Mouse (Mus musculus) embryonic facial prominence, embryonic 10.5 days (tissue): Measurements from ENCODE around the gene Hes3. TPM values are rescaled to one million over a fixed set of nuclear protein-coding genes. Genes with fewer than 3 reads are reported as not detected.
A peak's percentile ranks its signal among the peaks of the same experiment; 100 is the strongest.

Source experiments
- DNase-seq: peaks from one replicate; pipeline ENCODE4 v3.0.0-alpha.2; 2017; ENCODE audit warnings: low spot score
- H3K27ac ChIP-seq: fragments of 300-500 bp; sonication (generic); replicated peaks from 2 replicates; pipeline ENCODE4 v1.5.1; 2016; ENCODE audit warnings: mild to moderate bottlenecking
- H3K27me3 ChIP-seq: fragments of 300-500 bp; sonication (generic); replicated peaks from 2 replicates; pipeline ENCODE4 v1.6.1; 2016; ENCODE audit warnings: low read depth, mild to moderate bottlenecking; ENCODE audit not compliant: poor library complexity, severe bottlenecking
- H3K36me3 ChIP-seq: fragments of 300-500 bp; sonication (generic); replicated peaks from 2 replicates; pipeline ENCODE4 v1.6.1; 2016; ENCODE audit warnings: mild to moderate bottlenecking, moderate library complexity
- H3K4me1 ChIP-seq: fragments of 300-500 bp; sonication (generic); 2 replicates; pipeline ENCODE4 v1.6.1; 2016
- H3K4me3 ChIP-seq: fragments of 300-500 bp; sonication (generic); 2 replicates; pipeline ENCODE4 v1.5.1; 2016; ENCODE audit warnings: mild to moderate bottlenecking, moderate library complexity
- H3K9me3 ChIP-seq: fragments of 300-500 bp; sonication (generic); 2 replicates; pipeline ENCODE4 v1.6.1; 2016; ENCODE audit warnings: mild to moderate bottlenecking
- WGBS: fragments of 180-500 bp; shearing (Covaris S2); methylation state at CpG from one replicate; pipeline ENCODE4 v1.1.7; 2016; 5-methylcytosine and 5-hydroxymethylcytosine counted together
- polyA plus RNA-seq: library from polyadenylated mRNA; unstranded; fragments of >200 nt; fragmentation: Nextera tagmentation; extraction: Ambion mirVana; gene quantifications from 2 replicates; pipeline ENCODE4 v1.2.1, GENCODE M21; 2016

Gene Hes3
- 0.10 and 2.3 TPM in 2 replicates for polyA plus RNA-seq

DNA sequence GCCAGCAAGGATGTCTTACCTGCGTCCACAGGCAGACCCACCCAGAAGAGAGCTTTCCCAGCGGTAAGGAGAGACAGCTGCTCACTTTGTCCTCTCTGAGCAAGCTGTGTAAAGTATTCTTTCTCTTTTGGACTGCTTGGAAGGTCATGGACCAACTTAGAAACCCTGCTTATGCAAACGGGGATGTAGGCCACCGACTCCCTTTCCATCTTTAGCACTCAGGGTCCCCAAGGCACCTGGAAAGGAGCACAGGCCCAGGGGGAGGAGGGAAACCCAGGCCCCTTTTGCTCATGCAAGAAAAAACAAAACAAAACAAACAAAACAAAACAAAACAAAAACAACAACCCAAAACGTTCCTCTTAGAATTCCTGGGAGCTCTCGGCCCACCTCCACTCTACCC is at the start of gene Hes3:
Gene Hes3 (minus strand): TSS at position 101 of the 400 bp plus-strand sequence.
- Histone ChIP-seq H3K27ac (no peak within 1 kb of the TSS), H3K9me3 (peaks cover 2% of the 10 kb centered on the region; the same call in 1 of the 2 replicates)

DNA sequence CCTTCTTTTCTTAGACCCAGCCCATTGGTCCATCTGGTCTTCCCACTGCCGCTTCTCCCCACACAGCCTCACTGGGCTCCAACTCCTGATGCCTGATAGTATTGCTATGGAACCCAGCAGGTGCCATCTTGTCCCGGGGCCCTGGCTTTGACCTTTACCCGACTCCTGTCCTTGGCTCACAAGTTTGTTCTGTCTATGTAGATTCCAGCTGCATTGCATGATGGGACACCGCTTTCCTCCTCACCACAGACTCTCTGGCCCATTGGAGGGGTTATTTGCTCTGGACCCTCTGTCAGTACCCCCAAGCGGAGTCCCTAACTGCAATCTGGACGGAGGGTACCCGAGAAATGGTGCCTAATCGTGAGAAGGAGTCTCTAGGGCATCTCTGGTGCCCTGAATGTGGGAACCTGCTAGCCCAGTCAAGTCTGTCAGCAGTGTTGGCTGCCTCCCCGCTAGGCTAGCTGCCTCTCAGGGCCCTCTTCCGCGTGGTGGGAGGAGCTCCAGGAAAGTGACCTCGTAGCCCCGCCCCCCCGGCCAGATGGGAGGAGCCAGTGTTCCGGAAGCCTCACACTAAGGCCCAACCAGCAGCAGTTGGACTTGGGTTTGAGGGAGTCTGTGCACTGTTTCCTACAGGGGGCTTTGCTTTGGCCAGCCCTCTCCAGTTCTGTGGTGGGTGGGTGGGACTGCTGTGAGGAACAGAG is 49.3 kb upstream of the Hes3 start:
- Histone ChIP-seq H3K36me3 (peaks cover 6% of the 10 kb centered on the region), H3K9me3 (no peaks in the 10 kb centered on the region), H3K4me3 (no peak overlapping the region), H3K27ac (no peak overlapping the region), H3K4me1 (peaks cover 46% of the 10 kb centered on the region), H3K27me3 (peaks cover 95% of the 10 kb centered on the region)
- WGBS, result 33% methylated on average over 15 of the region's 15 CpGs
- DNase-seq, result peak; percentile 42

More for the DNA sequence above, at the start of gene Hes3:
- H3K27me3 ChIP-seq, result peaks cover 98% of the 10 kb centered on the region
- no peaks in the 10 kb centered on the region for H3K36me3 ChIP-seq
- no peak for DNase-seq
- WGBS, result 21% methylated on average over 6 of the region's 6 CpGs
- H3K4me3 ChIP-seq, result peak within 1 kb of the TSS; percentile 48
- H3K4me1 ChIP-seq, result peaks cover 78% of the 10 kb centered on the region

DNA sequence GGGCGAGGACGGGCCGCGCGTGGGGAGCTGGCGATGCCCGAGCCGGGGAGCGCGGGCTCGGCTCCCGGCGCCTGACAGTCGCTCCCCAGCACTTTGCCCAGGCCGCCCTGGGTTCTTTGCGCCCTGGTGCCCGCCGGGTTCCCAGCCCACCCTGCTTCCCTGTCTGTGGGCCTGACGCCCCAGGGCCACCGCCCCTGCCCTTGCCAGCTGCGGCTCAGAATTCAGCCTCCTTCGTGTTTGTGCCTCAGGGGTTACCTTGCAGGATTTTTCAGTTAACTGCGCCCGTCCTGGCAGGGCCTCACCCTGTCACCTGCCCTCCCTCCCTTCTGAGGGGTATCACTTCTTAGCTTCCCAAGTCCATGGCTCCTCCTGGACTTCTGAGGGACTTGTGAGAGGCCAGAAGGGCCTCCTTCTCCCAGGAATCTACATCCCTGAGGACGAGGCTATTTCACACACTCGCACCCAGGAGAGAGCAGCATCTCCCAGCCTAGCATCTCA is 47.9 kb upstream of the Hes3 start:
- DNase-seq, result no peak
- H3K9me3 ChIP-seq, result no peaks in the 10 kb centered on the region
- H3K4me3 ChIP-seq, result peak overlapping the region; percentile 72
- H3K27ac ChIP-seq, result peak overlapping the region; percentile 40; the same call in 1 of the 2 replicates
- 2% methylated on average over 26 of the region's 26 CpGs for WGBS
- H3K27me3 ChIP-seq, result peaks cover 94% of the 10 kb centered on the region
- H3K4me1 ChIP-seq, result peaks cover 36% of the 10 kb centered on the region
- peaks cover 20% of the 10 kb centered on the region for H3K36me3 ChIP-seq

DNA sequence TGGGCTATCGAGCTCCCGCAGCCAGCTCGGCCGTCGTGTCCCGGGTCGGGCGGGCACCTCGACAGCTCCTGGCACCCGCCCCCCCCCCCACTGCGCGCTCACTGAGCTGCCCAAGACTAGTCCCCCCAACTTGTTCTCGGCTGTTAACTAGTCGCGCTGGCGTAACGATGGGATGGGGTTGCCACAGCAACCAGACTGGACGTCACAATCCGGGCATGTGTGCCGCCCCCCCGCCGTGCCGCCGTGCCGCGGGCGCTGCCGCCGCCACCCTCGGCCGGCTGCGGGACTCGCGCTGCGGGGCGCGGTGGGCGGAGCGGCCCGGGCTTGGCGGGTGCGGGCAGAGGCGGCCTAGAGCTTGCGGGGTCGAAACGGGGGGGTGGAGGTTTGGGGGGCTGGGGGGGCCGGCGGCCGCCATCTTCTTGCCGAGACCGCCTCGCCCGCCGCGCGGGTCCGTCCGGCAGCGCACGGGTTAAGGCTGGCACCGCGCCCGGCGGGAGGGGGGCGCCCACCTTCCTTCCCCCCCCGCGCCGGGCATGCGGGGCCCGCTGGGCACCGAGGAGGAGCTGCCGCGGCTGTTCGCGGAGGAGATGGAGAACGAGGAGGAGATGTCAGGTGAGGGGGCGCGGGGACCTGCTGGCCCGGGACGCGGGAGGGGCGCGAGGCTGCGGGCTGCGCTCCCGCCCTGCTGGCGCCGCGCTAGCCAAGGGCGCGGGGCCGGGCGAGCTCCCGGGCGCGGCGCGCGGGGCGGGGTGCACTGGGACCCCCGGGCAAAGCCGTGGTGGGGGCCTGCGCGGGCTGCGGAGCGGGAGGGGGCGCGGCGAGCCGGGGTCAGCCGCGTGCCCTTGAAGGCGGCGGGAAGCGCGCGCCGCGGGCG is 47.2 kb upstream of the Hes3 start, which contains the start of gene Chd5:
Gene Chd5 (plus strand): TSS at position 233 of the 874 bp plus-strand sequence.
- peak; percentile 42 for DNase-seq
- Histone ChIP-seq H3K9me3 (no peaks in the 10 kb centered on the region), H3K4me3 (peak within 1 kb of the TSS; percentile 72), H3K27ac (peak within 1 kb of the TSS; percentile 40), H3K27me3 (peaks cover 87% of the 10 kb centered on the region), H3K36me3 (peaks cover 27% of the 10 kb centered on the region), H3K4me1 (peaks cover 36% of the 10 kb centered on the region)
- WGBS, result 1% methylated on average over 120 of the region's 120 CpGs

DNA sequence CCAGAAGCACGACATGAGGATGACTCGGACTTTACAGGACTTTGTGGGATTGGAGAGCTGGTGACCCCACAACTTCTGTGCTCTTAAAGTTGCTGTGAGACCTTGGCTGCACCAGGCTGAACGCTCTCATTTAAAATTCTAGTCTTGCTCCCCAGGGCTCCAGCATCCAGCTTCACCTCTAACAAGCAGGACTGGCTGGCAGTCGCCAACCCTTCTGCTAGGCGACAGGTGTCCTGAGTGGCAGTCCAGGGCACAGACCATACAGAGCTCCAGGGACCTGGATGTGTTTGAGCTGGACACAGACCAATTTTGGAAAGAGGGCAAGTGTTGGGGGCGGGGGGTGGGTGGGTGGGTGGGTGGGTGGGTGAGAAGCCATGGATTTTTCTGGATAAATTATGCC is 46.3 kb upstream of the Hes3 start:
- Histone ChIP-seq H3K4me1 (peaks cover 31% of the 10 kb centered on the region), H3K9me3 (no peaks in the 10 kb centered on the region), H3K36me3 (peaks cover 36% of the 10 kb centered on the region), H3K27ac (no peak overlapping the region), H3K4me3 (no peak overlapping the region), H3K27me3 (peaks cover 80% of the 10 kb centered on the region)
- 31% methylated on average over 6 of the region's 6 CpGs for WGBS
- no peak for DNase-seq

DNA sequence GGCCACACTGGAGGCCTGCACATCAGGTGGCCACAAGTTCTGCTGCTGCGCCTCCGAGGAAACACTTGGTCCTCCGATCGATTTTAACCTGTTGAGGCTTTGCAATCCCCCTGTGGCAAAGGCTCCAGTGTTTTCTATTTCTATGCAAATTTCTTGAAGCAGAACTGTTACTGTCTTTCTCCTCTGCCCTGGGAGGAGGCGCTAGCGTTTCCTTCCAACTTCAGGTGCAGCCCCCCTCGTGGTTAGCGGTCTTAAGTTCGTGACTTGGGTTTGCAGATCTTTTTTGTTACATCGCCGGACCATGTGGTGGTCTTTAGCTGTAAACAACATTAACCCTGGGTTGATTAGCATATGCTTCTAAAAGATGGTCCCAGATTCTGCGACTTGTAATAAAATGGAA is 42.1 kb upstream of the Hes3 start:
- Histone ChIP-seq H3K36me3 (peaks cover 77% of the 10 kb centered on the region), H3K27ac (no peak overlapping the region), H3K4me3 (no peak overlapping the region), H3K9me3 (no peaks in the 10 kb centered on the region), H3K4me1 (peaks cover 4% of the 10 kb centered on the region), H3K27me3 (peaks cover 39% of the 10 kb centered on the region)
- no peak for DNase-seq
- WGBS, result 95% methylated on average over 12 of the region's 12 CpGs

DNA sequence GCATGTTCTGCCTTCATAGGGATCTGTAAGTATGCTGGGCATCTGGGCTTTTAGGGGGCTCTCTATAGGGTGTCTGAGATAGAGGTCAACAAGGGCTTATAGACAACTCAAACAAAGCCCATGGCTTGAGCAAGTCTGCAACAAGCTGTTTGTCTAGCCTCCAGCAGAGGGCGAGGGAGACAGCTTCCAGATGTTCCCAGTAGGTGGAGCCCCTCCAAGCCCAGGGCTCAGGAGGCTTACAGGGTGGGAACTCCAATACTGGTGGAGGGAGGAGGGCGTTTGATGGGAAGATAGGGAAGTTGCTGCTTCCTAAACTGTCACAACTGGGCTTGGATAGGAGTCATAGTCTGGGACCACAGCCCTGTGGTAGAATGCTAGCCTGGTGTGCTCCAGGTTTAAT is 41.5 kb upstream of the Hes3 start:
- Histone ChIP-seq H3K27me3 (peaks cover 33% of the 10 kb centered on the region), H3K9me3 (no peaks in the 10 kb centered on the region), H3K4me1 (0 out of 2 replicates have a peak, but pooled peaks cover under 1% of the 10 kb centered on the region), H3K27ac (no peak overlapping the region), H3K36me3 (peaks cover 84% of the 10 kb centered on the region), H3K4me3 (no peak overlapping the region)
- 46% methylated on average over 2 of the region's 2 CpGs for WGBS
- peak; percentile 79 for DNase-seq

DNA sequence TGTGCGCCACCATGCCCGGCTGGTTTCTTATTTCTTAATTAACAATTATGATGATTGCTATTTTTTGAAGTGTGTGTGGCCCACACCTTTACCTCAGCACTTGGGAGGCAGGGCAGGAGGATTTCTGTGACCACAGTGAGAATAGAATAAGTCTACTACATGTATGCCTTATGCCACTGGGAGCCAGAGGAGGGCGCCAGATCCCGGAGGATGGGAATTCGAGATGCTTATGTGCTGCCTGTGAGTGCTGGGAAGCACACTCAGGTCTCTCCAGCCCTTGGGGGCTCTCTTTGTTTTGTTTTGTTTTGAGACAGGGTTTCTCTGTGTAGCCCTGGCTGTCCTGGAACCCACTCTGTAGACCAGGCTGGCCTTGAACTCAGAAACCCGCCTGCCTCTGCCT is 37.2 kb upstream of the Hes3 start:
- Histone ChIP-seq H3K27ac (no peak overlapping the region), H3K36me3 (peaks cover 67% of the 10 kb centered on the region), H3K9me3 (no peaks in the 10 kb centered on the region), H3K4me3 (no peak overlapping the region), H3K4me1 (peaks cover 16% of the 10 kb centered on the region), H3K27me3 (no peaks in the 10 kb centered on the region)
- WGBS, result 83% methylated on average over 6 of the region's 6 CpGs
- peak; percentile 68 for DNase-seq

DNA sequence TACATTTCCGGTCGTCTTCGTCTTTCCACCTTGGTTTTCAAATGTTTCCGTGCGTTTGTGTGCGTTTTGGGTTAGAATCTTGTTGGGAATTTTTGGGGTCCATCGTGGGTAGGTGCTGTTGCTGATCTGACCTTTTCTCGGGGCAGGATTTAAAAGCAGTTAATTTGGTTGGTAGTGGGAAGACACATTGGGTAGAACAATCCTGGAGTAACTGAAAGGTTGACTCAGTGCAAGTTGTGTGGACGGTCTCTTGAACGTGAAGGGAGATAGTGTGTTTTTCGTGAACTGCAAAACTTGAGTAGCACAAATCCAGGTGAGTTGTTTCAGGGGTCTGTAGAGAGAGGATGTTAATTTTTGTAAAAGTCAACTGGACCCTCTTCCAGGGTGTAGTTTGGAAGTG is 35.1 kb upstream of the Hes3 start:
- peak overlapping the region; percentile 97 for H3K27ac ChIP-seq
- H3K9me3 ChIP-seq, result no peaks in the 10 kb centered on the region
- 0 out of 2 replicates have a peak, but pooled peaks cover 3% of the 10 kb centered on the region for H3K27me3 ChIP-seq
- H3K4me1 ChIP-seq, result peaks cover 20% of the 10 kb centered on the region
- no peak for DNase-seq
- H3K36me3 ChIP-seq, result peaks cover 45% of the 10 kb centered on the region
- H3K4me3 ChIP-seq, result peak overlapping the region; percentile 94
- 2% methylated on average over 11 of the region's 11 CpGs for WGBS

DNA sequence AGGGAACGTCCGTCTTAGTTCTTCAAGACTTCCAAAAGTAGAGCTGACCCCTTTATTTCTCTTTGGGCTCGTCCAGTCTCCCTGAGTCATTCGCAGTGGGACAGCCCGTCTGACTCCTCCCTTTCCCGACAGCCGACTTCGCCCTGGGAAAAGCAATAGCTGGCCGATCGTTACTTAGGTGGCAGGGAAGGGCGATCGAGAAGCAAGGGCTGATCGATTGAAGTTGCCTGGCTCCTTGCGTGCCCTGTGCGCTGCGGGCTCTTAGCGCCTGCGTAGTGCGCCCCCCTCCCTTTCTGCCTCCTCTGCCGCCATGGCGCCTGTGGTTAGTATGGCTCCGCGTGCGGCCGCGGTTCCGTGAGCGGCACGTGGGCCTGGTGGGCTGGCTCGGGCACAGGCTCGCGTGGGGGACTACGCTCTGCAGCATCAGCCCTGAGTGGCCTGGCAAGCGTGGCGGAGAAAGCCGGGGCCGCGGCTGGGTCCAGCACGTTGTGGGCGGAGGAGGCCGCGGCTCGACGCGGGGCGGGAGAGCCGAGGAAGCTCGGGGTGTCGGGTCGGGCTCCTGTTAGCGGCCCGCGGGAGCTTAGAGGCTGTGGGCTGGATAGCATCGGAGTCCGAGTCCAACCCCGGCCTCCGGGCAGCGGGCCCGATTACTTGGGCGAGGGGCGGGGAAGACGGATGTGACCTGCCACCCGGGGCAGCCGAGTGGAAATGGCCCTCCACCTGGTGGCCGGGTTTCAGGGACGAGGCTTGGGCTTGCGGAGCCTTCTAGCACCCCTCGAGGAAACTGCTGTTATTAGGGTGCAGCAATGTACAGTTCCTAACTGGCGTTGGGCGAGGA is 34.3 kb upstream of the Hes3 start, which contains the start of gene Rpl22:
Gene Rpl22 (plus strand): TSS at position 169 of the 838 bp plus-strand sequence.
- WGBS, result under 1% methylated on average over 70 of the region's 70 CpGs
- Histone ChIP-seq H3K27ac (peak within 1 kb of the TSS; percentile 97), H3K9me3 (no peaks in the 10 kb centered on the region), H3K4me3 (peak within 1 kb of the TSS; percentile 94), H3K4me1 (peaks cover 24% of the 10 kb centered on the region), H3K27me3 (0 out of 2 replicates have a peak, but pooled peaks cover 7% of the 10 kb centered on the region), H3K36me3 (peaks cover 38% of the 10 kb centered on the region)
- peak; percentile 95 for DNase-seq

DNA sequence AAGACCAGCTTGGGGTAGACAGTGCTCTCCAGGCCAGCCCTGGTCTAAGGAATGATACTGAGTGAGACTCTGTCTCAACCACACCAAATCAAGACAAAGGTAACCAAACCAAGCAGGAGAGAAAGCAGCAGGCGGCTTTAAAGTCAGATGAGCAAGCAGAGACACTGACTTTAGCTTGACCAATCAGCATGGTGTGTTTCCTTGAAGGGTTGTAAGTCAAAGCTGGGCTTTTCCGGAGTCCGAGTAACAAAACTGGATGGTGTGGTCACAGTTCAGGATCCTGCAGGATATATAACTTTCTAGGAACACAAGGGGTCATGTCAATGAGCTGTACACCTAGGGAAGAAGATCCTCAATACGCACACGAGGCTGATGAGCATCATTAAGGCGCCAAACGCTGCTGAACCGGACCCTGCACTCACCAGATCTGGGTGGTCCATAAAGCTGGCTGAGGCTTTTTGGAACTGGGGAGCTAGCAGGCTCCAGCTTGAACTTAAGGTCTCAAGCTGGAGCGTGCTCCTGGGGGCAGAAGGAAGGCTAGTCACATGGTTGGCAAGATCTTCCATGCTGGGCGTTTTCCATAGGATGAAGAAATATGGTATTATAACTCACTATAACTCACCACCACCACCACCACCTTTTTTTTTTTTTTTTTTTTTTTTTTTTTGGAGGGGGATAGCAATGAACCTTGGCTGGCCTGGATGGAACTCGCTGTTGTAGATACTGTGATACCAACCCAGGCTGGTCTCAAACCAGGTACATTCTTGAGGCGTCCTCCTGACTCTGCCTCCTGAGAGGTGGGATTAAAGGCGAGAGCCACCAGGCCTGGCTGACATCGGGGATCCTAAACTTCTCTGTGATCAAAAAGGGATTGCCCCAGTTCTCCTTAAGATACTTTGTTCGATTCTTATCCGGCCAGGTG is 33.4 kb upstream of the Hes3 start:
- WGBS, result 59% methylated on average over 16 of the region's 16 CpGs
- peak overlapping the region; percentile 97 for H3K27ac ChIP-seq
- H3K4me3 ChIP-seq, result peak overlapping the region; percentile 94
- no peak for DNase-seq
- 0 out of 2 replicates have a peak, but pooled peaks cover 7% of the 10 kb centered on the region for H3K27me3 ChIP-seq
- peaks cover 24% of the 10 kb centered on the region for H3K4me1 ChIP-seq
- H3K9me3 ChIP-seq, result no peaks in the 10 kb centered on the region
- H3K36me3 ChIP-seq, result peaks cover 29% of the 10 kb centered on the region
